Mouse (Mus musculus): Measurements from ENCODE around the gene Cacna2d4.

- TF ChIP-seq EP300 (IDR thresholded peaks at IDR 0.05; ENCODE audit: low read depth) (no peak), CTCF (IDR thresholded peaks at IDR 0.05; ENCODE audit: low read depth) (no peak)
These were observed at the start of gene Cacna2d4 for GRCm38 (mm10) chr6:119236241-119236640.

All from liver, embryonic 14.5 days (tissue).